Mouse (Mus musculus) colon, adult 2 months (tissue): Measurements from ENCODE around the gene Abca1. TPM values are rescaled to one million over a fixed set of nuclear protein-coding genes. Genes with fewer than 3 reads are reported as not detected.

Experiments used
- polyA plus RNA-seq: library from polyadenylated mRNA; depleted of rRNA; stranded (reverse); fragments of >200 nt; gene quantifications from 2 replicates; pipeline ENCODE4 v1.2.3, GENCODE M21; 2012; rRNA removed

Gene Abca1
- 1.9 and 2.1 TPM in 2 replicates for polyA plus RNA-seq

GRCm38 (mm10) chr4:53159767-53160166 is at the start of gene Abca1:
Abca1 (minus strand) TSS chr4:53159895.

GRCm38 (mm10) chr4:53011732-53012361 is 147.8 kb downstream of the Abca1 start, which contains the start of gene Nipsnap3b:
Nipsnap3b (plus strand) TSS chr4:53011880.

GRCm38 (mm10) chr4:52989248-52989647 is 170.4 kb downstream of the Abca1 start, which contains the start of gene Nipsnap3a:
Nipsnap3a (plus strand) TSS chr4:52989272.

Other genes starting within 250 kb of the Abca1 start
- not detected in 2 replicates for gene Olfr272, start 240.7 kb downstream of the Abca1 start, polyA plus RNA-seq
- not detected in 2 replicates for gene Olfr270, start 195.3 kb downstream of the Abca1 start, polyA plus RNA-seq
- not detected in 2 replicates for gene Nipsnap3a, start 170.6 kb downstream of the Abca1 start, polyA plus RNA-seq
- 30.5 and 36.6 TPM in 2 replicates for gene Nipsnap3b, start 148.0 kb downstream of the Abca1 start, polyA plus RNA-seq